In genomic region chr11:118974340-118974739, GRCm38 (mm10) we compare ENCODE assay signal across 19 mouse cellular contexts. TPM values are rescaled to one million over a fixed set of nuclear protein-coding genes. Genes with fewer than 3 reads are reported as not detected.
A peak's percentile ranks its signal among the peaks of the same experiment; 100 is the strongest.
DNase-seq lines count a peak whose midpoint lies in the region; ATAC-seq lines count a peak whose summit lies in the region.
"Had no signal": no experiment of that assay in that cellular context is flagged by ENCODE, and none has a peak within 500 bp of the region (broad histone marks: within the 10 kb centered on the region; RNA-seq: fewer than 3 reads in every experiment).

No protein-coding gene starts in this region.

- no peak for ATAC-seq in hindbrain, embryonic 12.5 days (ENCODE audit: low FRiP score)
- no peak for ATAC-seq in hindbrain, embryonic 16.5 days
- peak; percentile 60 for ATAC-seq in intestine, embryonic 15.5 days
- no peak for ATAC-seq in CD4-positive, CD25-positive, alpha-beta regulatory T cell, adult 4 months
- ATAC-seq: activated CD4-positive, CD25-positive, alpha-beta regulatory T cell, adult 4 months; forebrain, postnatal 0 days; Patski had no signal

- DNase-seq in cerebellum, postnatal 25 days, result peak; percentile 41 to 46
- DNase-seq in cerebellum, postnatal 36 days, result no peak
- DNase-seq in heart, embryonic 10.5 days (ENCODE audit: low spot score), result no peak
- DNase-seq: adrenal gland, postnatal 14 days; cerebellum, adult 18-20 months; forebrain, postnatal 0 days; gastrocnemius, postnatal 14 days; heart, adult 2 months; kidney, adult 18-20 months had no signal

- H3K9ac ChIP-seq in hindbrain, embryonic 12.5 days, result 0 out of 2 replicates have a peak overlapping the region, but pooled peaks have one; percentile 13
- H3K9ac ChIP-seq in hindbrain, embryonic 16.5 days (ENCODE audit: low read depth, low read length), result no peak overlapping the region
- no peak overlapping the region for H3K9ac ChIP-seq in intestine, embryonic 15.5 days
- H3K9ac ChIP-seq: forebrain, postnatal 0 days; heart, embryonic 12.5 days had no signal

- peaks cover 20% of the 10 kb centered on the region for H3K27me3 ChIP-seq in hindbrain, embryonic 12.5 days
- no peaks in the 10 kb centered on the region; the same call in 1 of the 2 replicates for H3K27me3 ChIP-seq in hindbrain, embryonic 16.5 days (replicated peaks; ENCODE audit: control insufficient read depth, insufficient read depth, low read length)
- peaks cover 15% of the 10 kb centered on the region for H3K27me3 ChIP-seq in intestine, embryonic 15.5 days (replicated peaks)
- peaks cover 68% of the 10 kb centered on the region for H3K27me3 ChIP-seq in heart, embryonic 10.5 days (ENCODE audit: insufficient read depth, poor library complexity, severe bottlenecking)

- H3K27ac ChIP-seq in hindbrain, embryonic 12.5 days, result 0 out of 2 replicates have a peak overlapping the region, but pooled peaks have one; percentile 80
- no peak overlapping the region for H3K27ac ChIP-seq in hindbrain, embryonic 16.5 days (ENCODE audit: low read depth, low read length)
- no peak overlapping the region for H3K27ac ChIP-seq in intestine, embryonic 15.5 days
- H3K27ac ChIP-seq in heart, embryonic 10.5 days, result no peak overlapping the region
- H3K27ac ChIP-seq: heart, adult 2 months; hindbrain, embryonic 14.5 days had no signal

- peaks cover 20% of the 10 kb centered on the region for H3K4me1 ChIP-seq in hindbrain, embryonic 12.5 days
- peaks cover 16% of the 10 kb centered on the region for H3K4me1 ChIP-seq in hindbrain, embryonic 16.5 days (ENCODE audit: control insufficient read depth, insufficient read depth, low read depth, low read length)
- H3K4me1 ChIP-seq in intestine, embryonic 15.5 days (replicated peaks), result 0 out of 2 replicates have a peak, but pooled peaks cover 4% of the 10 kb centered on the region
- H3K4me1 ChIP-seq in heart, embryonic 10.5 days, result peaks cover 15% of the 10 kb centered on the region
- H3K4me1 ChIP-seq: heart, embryonic 12.5 days had no signal

- no peaks in the 10 kb centered on the region for H3K36me3 ChIP-seq in hindbrain, embryonic 12.5 days
- no peaks in the 10 kb centered on the region for H3K36me3 ChIP-seq in hindbrain, embryonic 16.5 days (ENCODE audit: control insufficient read depth, insufficient read depth, low read length)
- H3K36me3 ChIP-seq in intestine, embryonic 15.5 days, result no peaks in the 10 kb centered on the region
- no peaks in the 10 kb centered on the region for H3K36me3 ChIP-seq in heart, embryonic 10.5 days
- H3K36me3 ChIP-seq: heart, embryonic 12.5 days had no signal

- H3K4me2 ChIP-seq in hindbrain, embryonic 12.5 days (replicated peaks), result no peak overlapping the region
- H3K4me2 ChIP-seq in hindbrain, embryonic 16.5 days (ENCODE audit: low read length), result no peak overlapping the region
- H3K4me2 ChIP-seq in intestine, embryonic 15.5 days (replicated peaks), result no peak overlapping the region
- H3K4me2 ChIP-seq: heart, embryonic 12.5 days; hindbrain, embryonic 14.5 days had no signal

- WGBS in hindbrain, embryonic 12.5 days, result 73% methylated on average over 7 of the region's 7 CpGs
- WGBS in hindbrain, embryonic 16.5 days, result 87% methylated on average over 7 of the region's 7 CpGs
- WGBS in intestine, embryonic 15.5 days, result 72% methylated on average over 7 of the region's 7 CpGs
- 79% methylated on average over 7 of the region's 7 CpGs for WGBS in heart, embryonic 10.5 days

- H3K9me3 ChIP-seq in hindbrain, embryonic 12.5 days (replicated peaks), result no peaks in the 10 kb centered on the region
- H3K9me3 ChIP-seq in hindbrain, embryonic 16.5 days (ENCODE audit: control insufficient read depth, low read length), result no peaks in the 10 kb centered on the region
- H3K9me3 ChIP-seq in intestine, embryonic 15.5 days, result no peaks in the 10 kb centered on the region
- H3K9me3 ChIP-seq in heart, embryonic 10.5 days, result no peaks in the 10 kb centered on the region
- H3K9me3 ChIP-seq: heart, embryonic 12.5 days had no signal

- H3K4me3 ChIP-seq in hindbrain, embryonic 12.5 days, result no peak overlapping the region
- H3K4me3 ChIP-seq in hindbrain, embryonic 16.5 days (ENCODE audit: low read length), result no peak overlapping the region
- no peak overlapping the region for H3K4me3 ChIP-seq in intestine, embryonic 15.5 days (replicated peaks)
- no peak overlapping the region for H3K4me3 ChIP-seq in heart, embryonic 10.5 days
- H3K4me3 ChIP-seq: heart, adult 2 months; heart, embryonic 12.5 days had no signal

RNA-seq across cellular contexts. Expression of gene Enpp7, which starts 13.6 kb away (rescaled TPM):
- not detected in 2 replicates for polyA plus RNA-seq in hindbrain, embryonic 12.5 days (2016; fragmentation: Nextera tagmentation; extraction: Ambion mirVana)
- polyA plus RNA-seq in hindbrain, embryonic 16.5 days (2015; fragmentation: Nextera tagmentation; extraction: Ambion mirVana), result not detected in 2 replicates
- 0.09 and 0.25 TPM in 2 replicates for polyA plus RNA-seq in intestine, embryonic 15.5 days (2015; fragmentation: Nextera tagmentation; extraction: Ambion mirVana)
- polyA plus RNA-seq in heart, embryonic 10.5 days (2016; fragmentation: Nextera tagmentation; extraction: Ambion mirVana), result not detected in 2 replicates
- polyA plus RNA-seq in CD4-positive, CD25-positive, alpha-beta regulatory T cell, adult 4 months (2017; shearing (Covaris generic)), result not detected
- polyA plus RNA-seq: activated CD4-positive, CD25-positive, alpha-beta regulatory T cell, adult 4 months; C2C12; embryonic facial prominence, embryonic 14.5 days; forebrain, postnatal 0 days; heart, adult 2 months; heart, embryonic 12.5 days; hindbrain, embryonic 14.5 days; Patski had no signal

RNA-seq across cellular contexts. Expression of gene Cbx2, which starts 48.4 kb away (rescaled TPM):
- polyA plus RNA-seq in hindbrain, embryonic 12.5 days (2016; fragmentation: Nextera tagmentation; extraction: Ambion mirVana), result 60.5 and 62.5 TPM in 2 replicates
- polyA plus RNA-seq in hindbrain, embryonic 16.5 days (2015; fragmentation: Nextera tagmentation; extraction: Ambion mirVana), result 10.7 and 14.0 TPM in 2 replicates
- polyA plus RNA-seq in intestine, embryonic 15.5 days (2015; fragmentation: Nextera tagmentation; extraction: Ambion mirVana), result 24.8 and 27.0 TPM in 2 replicates
- polyA plus RNA-seq in heart, embryonic 10.5 days (2016; fragmentation: Nextera tagmentation; extraction: Ambion mirVana), result 37.4 and 56.0 TPM in 2 replicates
- 1 to 10 TPM; 1.4 to 1.5 TPM for polyA plus RNA-seq in CD4-positive, CD25-positive, alpha-beta regulatory T cell, adult 4 months (2017; shearing (Covaris generic))

Comparison
In these comparisons a context has a peak if more than half of its experiments do, and no peak if none do; other contexts are left out.
1. DNase-seq: peak in cerebellum, postnatal 25 days (2 of 2); none in cerebellum, postnatal 36 days (0 of 2) and heart, embryonic 10.5 days (single experiment).